Mouse (Mus musculus) layer of hippocampus, postnatal 10 days (tissue): ENCODE results near the gene Lnx1. TPM values are rescaled to one million over a fixed set of nuclear protein-coding genes. Genes with fewer than 3 reads are reported as not detected.

Experiments
- DNase-seq, 2 experiments: peaks; one replicate each; pipeline ENCODE4 v3.0.0; 2021; ENCODE audit warnings: low spot score in 2 of 2
- total RNA-seq, 2 experiments: library from RNA; stranded (reverse); gene quantifications; 2 replicates each; pipeline ENCODE4 v1.2.3; 2021

Gene Lnx1
- total RNA-seq, 2 experiments from 2014 or later: 19.3 to 22.3 TPM

- DNase-seq: no peak
These were observed 3.0 kb downstream of the Lnx1 start for GRCm38 (mm10) chr5:74699673-74700072.

GRCm38 (mm10) chr5:74697534-74697933, 5.2 kb downstream of the Lnx1 start:
- DNase-seq: no peak

GRCm38 (mm10) chr5:74694390-74694801, 8.3 kb downstream of the Lnx1 start:
- DNase-seq: no peak

GRCm38 (mm10) chr5:74693836-74694235, 8.9 kb downstream of the Lnx1 start:
- DNase-seq: no peak

- DNase-seq: no peak
These were observed 10.2 kb downstream of the Lnx1 start for GRCm38 (mm10) chr5:74692411-74693090.

GRCm38 (mm10) chr5:74688822-74689221, 13.9 kb downstream of the Lnx1 start:
- DNase-seq: no peak

- DNase-seq: no peak
These were observed 17.8 kb downstream of the Lnx1 start for GRCm38 (mm10) chr5:74684944-74685343.

GRCm38 (mm10) chr5:74683832-74684231, 18.9 kb downstream of the Lnx1 start:
- DNase-seq: no peak

- no peak for DNase-seq
These were observed 20.0 kb downstream of the Lnx1 start for GRCm38 (mm10) chr5:74682735-74683134.

- DNase-seq: no peak
These were observed 23.1 kb downstream of the Lnx1 start for GRCm38 (mm10) chr5:74679631-74680030.

- no peak for DNase-seq
These were observed 24.0 kb downstream of the Lnx1 start for GRCm38 (mm10) chr5:74678693-74679092.

GRCm38 (mm10) chr5:74677399-74678338, 25.0 kb downstream of the Lnx1 start:
- DNase-seq: peak; percentile 67 to 73

- no peak for DNase-seq
These were observed 30.2 kb downstream of the Lnx1 start for GRCm38 (mm10) chr5:74672556-74672955.

GRCm38 (mm10) chr5:74670877-74671276, 31.8 kb downstream of the Lnx1 start:
- no peak for DNase-seq

- DNase-seq: no peak
These were observed 32.8 kb downstream of the Lnx1 start for GRCm38 (mm10) chr5:74669925-74670324.

- no peak for DNase-seq
These were observed 33.8 kb downstream of the Lnx1 start for GRCm38 (mm10) chr5:74668956-74669355.

- no peak for DNase-seq
These were observed 40.1 kb downstream of the Lnx1 start for GRCm38 (mm10) chr5:74662618-74663017.

GRCm38 (mm10) chr5:74661734-74662560, 40.8 kb downstream of the Lnx1 start:
- no peak for DNase-seq

- no peak for DNase-seq
These were observed 42.9 kb downstream of the Lnx1 start for GRCm38 (mm10) chr5:74659856-74660255.

- no peak for DNase-seq
These were observed 43.4 kb downstream of the Lnx1 start for GRCm38 (mm10) chr5:74659281-74659680.

GRCm38 (mm10) chr5:74657930-74658329, 44.8 kb downstream of the Lnx1 start:
- DNase-seq: no peak
